Mouse (Mus musculus): ENCODE results near the gene Acot2.

GRCm38 (mm10) chr12:84030659-84031332 lies 43.1 kb downstream of the Acot2 start:
- TF ChIP-seq POLR2A (IDR thresholded peaks at IDR 0.05; ENCODE audit: low read depth, low read length), result no peak
- TF ChIP-seq CTCF (IDR thresholded peaks at IDR 0.05; ENCODE audit: borderline replicate concordance, insufficient read depth, low read length), result peak; percentile 74; the same call in 1 of the 2 replicates
